Mouse (Mus musculus) embryonic facial prominence, embryonic 11.5 days (tissue): ENCODE measurements at regions not wholly inside any gene's neighbourhood (a gene's known extent, or its start where the extent isn't known, plus 50 kb on each side); places are given as distances from the start of the nearest gene placed in this dataset.

Experiments used
- ATAC-seq: fragments of 200-750 bp; cut with Nextera tagmentation; replicated peaks from 2 replicates; pipeline ENCODE4 v1.8.0; 2017; ENCODE audit warnings: low read depth; ENCODE audit not compliant: insufficient number of reproducible peaks, low FRiP score, low TSS enrichment
- DNase-seq: peaks from one replicate; pipeline ENCODE4 v3.0.0-alpha.2; 2015; ENCODE audit warnings: low spot score
- H3K27ac ChIP-seq: fragments of 300-500 bp; sonication (generic); replicated peaks from 2 replicates; pipeline ENCODE4 v1.5.1; 2014; ENCODE audit warnings: mild to moderate bottlenecking, low read depth, low read length, control low read depth
- H3K27me3 ChIP-seq: fragments of 300-500 bp; sonication (generic); 2 replicates; pipeline ENCODE4 v1.6.1; 2014; ENCODE audit warnings: mild to moderate bottlenecking, low read length, moderate library complexity, mixed read lengths; ENCODE audit not compliant: control insufficient read depth, insufficient read depth
- H3K36me3 ChIP-seq: fragments of 300-500 bp; sonication (generic); replicated peaks from 2 replicates; pipeline ENCODE4 v1.6.1; 2014; ENCODE audit warnings: low read depth, mild to moderate bottlenecking, low read length, moderate library complexity, mixed read lengths; ENCODE audit not compliant: control insufficient read depth, insufficient read depth
- H3K4me1 ChIP-seq: fragments of 300-500 bp; sonication (generic); 2 replicates; pipeline ENCODE4 v1.6.1; 2014; ENCODE audit warnings: low read length, mixed read lengths; ENCODE audit not compliant: control insufficient read depth, insufficient read depth
- H3K4me2 ChIP-seq: fragments of 300-500 bp; sonication (generic); 2 replicates; pipeline ENCODE4 v1.6.1; 2014; ENCODE audit warnings: low read depth, mild to moderate bottlenecking, control low read depth, low read length, moderate library complexity
- H3K4me3 ChIP-seq: fragments of 300-500 bp; sonication (generic); 2 replicates; pipeline ENCODE4 v1.5.1; 2014; ENCODE audit warnings: low read depth, low read length, control low read depth
- H3K9ac ChIP-seq: fragments of 300-500 bp; sonication (generic); replicated peaks from 2 replicates; pipeline ENCODE4 v1.6.1; 2014; ENCODE audit warnings: mild to moderate bottlenecking, control low read depth, low read length
- H3K9me3 ChIP-seq: fragments of 300-500 bp; sonication (generic); replicated peaks from 2 replicates; pipeline ENCODE4 v1.6.1; 2016; ENCODE audit warnings: mild to moderate bottlenecking, low read length, inconsistent platforms, mixed read lengths; ENCODE audit not compliant: control insufficient read depth
- WGBS: fragments of 180-500 bp; shearing (Covaris S2); extraction: QIAGEN DNeasy Blood & Tissue Kit; methylation state at CpG from one replicate; pipeline ENCODE4 v1.1.7; 2014; 5-methylcytosine and 5-hydroxymethylcytosine counted together

- no peaks in the 10 kb centered on the region for H3K9me3 ChIP-seq
- no peak overlapping the region for H3K9ac ChIP-seq
- no peak overlapping the region for H3K4me3 ChIP-seq
- H3K27ac ChIP-seq: no peak overlapping the region
- H3K27me3 ChIP-seq: no peaks in the 10 kb centered on the region
- WGBS: 65% methylated on average over 5 of the region's 5 CpGs
- no peaks in the 10 kb centered on the region for H3K4me1 ChIP-seq
- ATAC-seq (peak; percentile 79), DNase-seq (peak; percentile 21)
- no peaks in the 10 kb centered on the region for H3K36me3 ChIP-seq
- no peak overlapping the region for H3K4me2 ChIP-seq
These were observed 77.5 kb upstream of the Csl start for GRCm38 (mm10) chr10:99836835-99837412.

GRCm38 (mm10) chr10:99834905-99835633, 75.6 kb upstream of the Csl start:
- no peak overlapping the region for H3K4me3 ChIP-seq
- DNase-seq: no peak
- no peaks in the 10 kb centered on the region for H3K36me3 ChIP-seq
- 76% methylated on average over 4 of the region's 4 CpGs for WGBS
- no peaks in the 10 kb centered on the region for H3K27me3 ChIP-seq
- no peaks in the 10 kb centered on the region for H3K4me1 ChIP-seq
- H3K9me3 ChIP-seq: no peaks in the 10 kb centered on the region
- H3K9ac ChIP-seq: no peak overlapping the region
- H3K4me2 ChIP-seq: no peak overlapping the region
- H3K27ac ChIP-seq: no peak overlapping the region
- ATAC-seq: no peak

GRCm38 (mm10) chr10:99829974-99830373, 70.5 kb upstream of the Csl start:
- ATAC-seq: no peak

GRCm38 (mm10) chr10:99827476-99827875, 68.0 kb upstream of the Csl start:
- WGBS: 84% methylated on average over 4 of the region's 4 CpGs
- H3K9ac ChIP-seq: no peak overlapping the region
- H3K36me3 ChIP-seq: no peaks in the 10 kb centered on the region
- ATAC-seq (no peak), DNase-seq (no peak)
- no peak overlapping the region for H3K4me2 ChIP-seq
- H3K4me1 ChIP-seq: no peaks in the 10 kb centered on the region
- no peak overlapping the region for H3K4me3 ChIP-seq
- H3K9me3 ChIP-seq: no peaks in the 10 kb centered on the region
- H3K27me3 ChIP-seq: no peaks in the 10 kb centered on the region
- H3K27ac ChIP-seq: no peak overlapping the region

More at GRCm38 (mm10) chr10:99829974-99830373, 70.5 kb upstream of the Csl start:
- no peaks in the 10 kb centered on the region for H3K27me3 ChIP-seq
- H3K4me1 ChIP-seq: no peaks in the 10 kb centered on the region
- WGBS: 93% methylated on average over 3 of the region's 3 CpGs
- H3K9me3 ChIP-seq: no peaks in the 10 kb centered on the region
- H3K4me3 ChIP-seq: no peak overlapping the region
- no peaks in the 10 kb centered on the region for H3K36me3 ChIP-seq
- no peak for DNase-seq
- H3K27ac ChIP-seq: no peak overlapping the region
- no peak overlapping the region for H3K4me2 ChIP-seq
- H3K9ac ChIP-seq: no peak overlapping the region

GRCm38 (mm10) chr10:99825881-99826280, 66.4 kb upstream of the Csl start:
- Histone ChIP-seq H3K9me3 (no peaks in the 10 kb centered on the region), H3K4me2 (no peak overlapping the region), H3K27ac (no peak overlapping the region), H3K4me1 (no peaks in the 10 kb centered on the region), H3K36me3 (no peaks in the 10 kb centered on the region), H3K27me3 (no peaks in the 10 kb centered on the region), H3K9ac (no peak overlapping the region), H3K4me3 (no peak overlapping the region)
- ATAC-seq (no peak), DNase-seq (no peak)
- 76% methylated on average over 4 of the region's 4 CpGs for WGBS

GRCm38 (mm10) chr10:99812069-99812650, 52.7 kb upstream of the Csl start:
- Histone ChIP-seq H3K27me3 (no peaks in the 10 kb centered on the region), H3K9me3 (no peaks in the 10 kb centered on the region), H3K9ac (no peak overlapping the region), H3K27ac (no peak overlapping the region), H3K36me3 (no peaks in the 10 kb centered on the region), H3K4me1 (no peaks in the 10 kb centered on the region), H3K4me2 (no peak overlapping the region), H3K4me3 (no peak overlapping the region)
- DNase-seq: no peak
- 92% methylated on average over 7 of the region's 7 CpGs for WGBS
- ATAC-seq: no peak

- WGBS: 85% methylated on average over 1 of the region's 1 CpGs
- Histone ChIP-seq H3K4me2 (no peak overlapping the region), H3K36me3 (no peaks in the 10 kb centered on the region), H3K9me3 (no peaks in the 10 kb centered on the region), H3K27me3 (no peaks in the 10 kb centered on the region), H3K4me1 (no peaks in the 10 kb centered on the region), H3K9ac (no peak overlapping the region), H3K27ac (no peak overlapping the region), H3K4me3 (no peak overlapping the region)
- no peak for ATAC-seq
- no peak for DNase-seq
These were observed 52.0 kb upstream of the Csl start for GRCm38 (mm10) chr10:99811430-99811829.
